Mouse (Mus musculus) kidney, postnatal 0 days (tissue): Measurements from ENCODE around the gene Nudcd3. TPM values are rescaled to one million over a fixed set of nuclear protein-coding genes. Genes with fewer than 3 reads are reported as not detected.
"Not testable (repeated sequence)": the region's sequence is repeated elsewhere in the genome, so short reads cannot be mapped to it uniquely, and the experiment has no call there.

Experiments
- ATAC-seq: fragments of 200-750 bp; cut with Nextera tagmentation; replicated peaks from 2 replicates; pipeline ENCODE4 v1.8.0; 2017; ENCODE audit warnings: low read depth, moderate number of reproducible peaks, moderate TSS enrichment, moderate library complexity; ENCODE audit not compliant: low FRiP score
- DNase-seq: peaks from one replicate; pipeline ENCODE4 v3.0.0-alpha.2; 2016; ENCODE audit warnings: low spot score
- H3K27ac ChIP-seq: fragments of 300-500 bp; sonication (generic); 2 replicates; pipeline ENCODE4 v1.5.1; 2014; ENCODE audit warnings: mild to moderate bottlenecking
- H3K27me3 ChIP-seq: fragments of 300-500 bp; sonication (generic); 2 replicates; pipeline ENCODE4 v1.6.1; 2014; ENCODE audit warnings: low read length, mixed read lengths; ENCODE audit not compliant: insufficient read depth
- H3K36me3 ChIP-seq: fragments of 300-500 bp; sonication (generic); 2 replicates; pipeline ENCODE4 v1.6.1; 2014; ENCODE audit warnings: low read length, mixed read lengths; ENCODE audit not compliant: insufficient read depth
- H3K4me1 ChIP-seq: fragments of 300-500 bp; sonication (generic); replicated peaks from 2 replicates; pipeline ENCODE4 v1.6.1; 2014; ENCODE audit warnings: antibody characterized with exemption, low read length, mixed read lengths; ENCODE audit not compliant: insufficient read depth
- H3K4me2 ChIP-seq: fragments of 300-500 bp; sonication (generic); 2 replicates; pipeline ENCODE4 v1.6.1; 2014; ENCODE audit warnings: mild to moderate bottlenecking, low read length, moderate library complexity, mixed read lengths
- H3K4me3 ChIP-seq: fragments of 300-500 bp; sonication (generic); replicated peaks from 2 replicates; pipeline ENCODE4 v1.5.1; 2014; ENCODE audit warnings: low read depth, low read length
- H3K9ac ChIP-seq: fragments of 300-500 bp; sonication (generic); 2 replicates; pipeline ENCODE4 v1.6.1; 2014; ENCODE audit warnings: low read depth, low read length
- H3K9me3 ChIP-seq: fragments of 300-500 bp; sonication (generic); replicated peaks from 2 replicates; pipeline ENCODE4 v1.6.1; 2016; ENCODE audit warnings: low read length, inconsistent platforms, mixed read lengths
- CTCF ChIP-seq: IDR thresholded peaks from 2 replicates; pipeline ENCODE4 v1.5.1; 2016; ENCODE audit warnings: antibody characterized with exemption, low read depth, mild to moderate bottlenecking, moderate library complexity
- WGBS: fragments of 180-500 bp; shearing (Covaris S2); extraction: QIAGEN DNeasy Blood & Tissue Kit; methylation state at CpG from one replicate; pipeline ENCODE4 v1.1.7; 2014; 5-methylcytosine and 5-hydroxymethylcytosine counted together
- polyA plus RNA-seq: library from polyadenylated mRNA; unstranded; fragments of >200 nt; fragmentation: Nextera tagmentation; extraction: Ambion mirVana; gene quantifications from 2 replicates; pipeline ENCODE4 v1.2.1, GENCODE M21; 2015

The Nudcd3 gene
- polyA plus RNA-seq, 1 experiment from 2014 or later: 28.1 TPM

DNA sequence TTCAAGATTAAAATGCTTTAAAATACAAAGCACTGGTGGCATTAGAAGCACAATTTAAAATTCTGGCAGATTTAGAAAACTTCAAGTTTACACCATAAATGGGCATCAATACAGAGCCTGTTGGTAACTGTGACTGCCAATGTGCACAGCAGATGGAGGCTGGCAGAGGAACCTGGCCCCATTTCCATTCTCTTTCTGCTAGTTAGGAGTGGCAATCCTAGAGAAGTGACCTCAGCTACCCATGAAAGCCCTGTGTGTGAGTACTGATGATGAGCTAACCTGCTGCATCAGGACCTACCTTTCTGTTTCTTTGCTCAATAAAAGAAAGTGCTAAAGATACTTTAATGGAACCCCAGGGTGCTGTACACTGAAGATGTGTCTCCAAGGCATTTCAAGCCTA lies 90.2 kb downstream of the Nudcd3 start:
- Histone ChIP-seq H3K9ac (no peak overlapping the region), H3K27me3 (no peaks in the 10 kb centered on the region), H3K4me3 (no peak overlapping the region), H3K36me3 (peaks cover 36% of the 10 kb centered on the region), H3K9me3 (no peaks in the 10 kb centered on the region), H3K4me1 (no peaks in the 10 kb centered on the region), H3K4me2 (no peak overlapping the region), H3K27ac (no peak overlapping the region)
- DNase-seq (no peak), ATAC-seq (no peak)
- no peak for TF ChIP-seq CTCF

DNA sequence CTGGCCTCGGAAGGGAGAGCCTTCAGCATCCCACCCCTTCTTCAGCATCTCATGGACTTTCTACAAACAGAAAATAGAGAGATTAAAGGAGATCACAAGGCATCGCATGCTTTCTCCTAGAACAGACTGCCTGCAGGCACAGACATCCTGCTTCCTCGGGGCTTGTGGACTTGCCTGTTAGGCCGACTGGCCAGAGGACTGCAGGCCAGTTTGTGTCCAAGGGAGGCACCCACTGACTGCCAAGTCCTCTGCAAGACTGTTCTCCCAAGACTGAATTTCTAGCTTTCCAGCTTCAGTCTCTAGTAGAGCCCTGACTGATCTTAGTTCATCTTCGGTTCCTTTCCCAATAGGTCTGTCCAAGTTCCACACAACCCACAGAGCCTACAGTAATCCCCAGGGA lies 91.9 kb downstream of the Nudcd3 start:
- H3K9ac ChIP-seq: no peak overlapping the region
- no peaks in the 10 kb centered on the region for H3K27me3 ChIP-seq
- H3K4me1 ChIP-seq: no peaks in the 10 kb centered on the region
- no peak overlapping the region for H3K4me3 ChIP-seq
- H3K36me3 ChIP-seq: peaks cover 36% of the 10 kb centered on the region
- no peak for TF ChIP-seq CTCF
- no peak overlapping the region for H3K4me2 ChIP-seq
- 94% methylated on average over 5 of the region's 5 CpGs for WGBS
- H3K27ac ChIP-seq: no peak overlapping the region
- ATAC-seq: no peak
- no peaks in the 10 kb centered on the region for H3K9me3 ChIP-seq
- no peak for DNase-seq

GRCm38 (mm10) chr11:6107722-6108121 lies 92.5 kb downstream of the Nudcd3 start:
- Histone ChIP-seq H3K4me3 (no peak overlapping the region), H3K4me2 (no peak overlapping the region), H3K27me3 (no peaks in the 10 kb centered on the region), H3K4me1 (no peaks in the 10 kb centered on the region), H3K9me3 (no peaks in the 10 kb centered on the region), H3K9ac (no peak overlapping the region), H3K36me3 (peaks cover 34% of the 10 kb centered on the region), H3K27ac (no peak overlapping the region)
- DNase-seq (no peak), ATAC-seq (no peak)
- TF ChIP-seq CTCF: no peak
- 83% methylated on average over 3 of the region's 3 CpGs for WGBS

DNA sequence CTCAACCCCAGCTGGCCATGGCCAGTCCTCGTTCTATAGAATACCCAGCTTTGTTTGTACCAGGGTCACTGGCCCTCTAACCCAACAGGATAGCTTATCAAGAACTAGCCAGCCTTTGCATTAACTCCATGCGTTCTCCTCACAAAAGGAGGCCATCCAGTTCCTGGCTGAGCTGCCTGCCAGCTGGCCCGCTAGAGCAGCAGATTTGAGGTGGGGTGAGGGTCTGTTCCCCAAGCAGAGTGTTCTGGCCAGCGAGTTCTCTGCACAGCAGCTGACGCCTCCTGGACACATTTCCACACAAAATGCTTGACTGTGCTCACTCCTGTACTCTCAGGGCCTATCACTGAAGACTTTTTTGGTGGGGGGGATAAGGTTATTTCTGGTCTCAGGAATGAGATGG lies 95.5 kb downstream of the Nudcd3 start:
- Histone ChIP-seq H3K36me3 (peaks cover 12% of the 10 kb centered on the region; the same call in 1 of the 2 replicates), H3K4me3 (no peak overlapping the region), H3K4me1 (no peaks in the 10 kb centered on the region), H3K9ac (no peak overlapping the region), H3K9me3 (no peaks in the 10 kb centered on the region), H3K4me2 (no peak overlapping the region), H3K27ac (no peak overlapping the region), H3K27me3 (no peaks in the 10 kb centered on the region)
- 89% methylated on average over 5 of the region's 5 CpGs for WGBS
- TF ChIP-seq CTCF: no peak
- no peak for DNase-seq
- no peak for ATAC-seq

DNA sequence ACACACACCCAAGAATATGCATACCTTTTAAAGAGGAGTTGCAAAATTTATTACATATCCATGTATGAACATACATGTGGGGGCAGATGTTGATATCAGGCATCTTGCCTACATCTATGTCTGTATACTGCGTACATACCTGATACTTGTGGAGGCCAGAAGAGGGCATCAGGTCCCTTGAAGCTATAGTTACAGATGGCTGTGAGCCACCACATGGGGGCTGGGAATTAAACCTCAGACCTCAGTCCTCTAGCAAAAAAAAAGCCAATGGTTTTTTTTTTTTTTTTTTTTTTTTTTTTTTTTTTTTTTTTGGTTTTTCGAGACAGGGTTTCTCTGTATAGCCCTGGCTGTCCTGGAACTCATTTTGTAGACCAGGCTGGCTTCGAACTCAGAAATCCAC lies 103.6 kb downstream of the Nudcd3 start:
- not testable (repeated sequence) for H3K9me3 ChIP-seq, H3K4me1 ChIP-seq, ATAC-seq, H3K27me3 ChIP-seq, H3K36me3 ChIP-seq, H3K4me2 ChIP-seq, H3K27ac ChIP-seq, H3K9ac ChIP-seq, H3K4me3 ChIP-seq, DNase-seq
- WGBS: 94% methylated on average over 1 of the region's 3 CpGs

GRCm38 (mm10) chr11:6086991-6087390 lies 113.2 kb downstream of the Nudcd3 start:
- DNase-seq (no peak), ATAC-seq (no peak)
- 34% methylated on average over 4 of the region's 4 CpGs for WGBS
- Histone ChIP-seq H3K4me2 (no peak overlapping the region), H3K9ac (no peak overlapping the region), H3K4me3 (no peak overlapping the region), H3K9me3 (no peaks in the 10 kb centered on the region), H3K27me3 (no peaks in the 10 kb centered on the region), H3K27ac (no peak overlapping the region), H3K4me1 (no peaks in the 10 kb centered on the region), H3K36me3 (no peaks in the 10 kb centered on the region)
- TF ChIP-seq CTCF: no peak

DNA sequence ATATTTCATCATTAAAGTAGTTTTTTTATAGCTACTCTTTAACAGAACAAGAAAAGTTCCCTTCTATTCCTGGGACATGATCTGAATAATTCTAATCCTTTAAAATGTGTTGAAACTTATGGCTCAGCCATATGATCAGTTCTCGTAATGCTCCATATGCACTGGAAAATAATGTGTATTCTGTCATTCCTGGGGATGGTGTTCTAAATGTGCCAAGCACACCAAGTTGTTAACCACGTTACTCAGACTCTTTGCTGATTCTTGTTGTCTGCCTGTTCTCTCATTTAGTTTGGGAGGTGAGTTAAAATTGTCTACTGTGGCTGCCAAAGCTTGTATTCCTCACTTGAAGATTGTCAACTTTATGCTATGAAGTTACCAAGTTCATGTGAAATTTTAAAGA lies 121.5 kb downstream of the Nudcd3 start:
- Histone ChIP-seq H3K27ac (no peak overlapping the region), H3K4me1 (no peaks in the 10 kb centered on the region), H3K4me2 (no peak overlapping the region), H3K9me3 (no peaks in the 10 kb centered on the region), H3K36me3 (no peaks in the 10 kb centered on the region), H3K9ac (no peak overlapping the region), H3K4me3 (no peak overlapping the region), H3K27me3 (no peaks in the 10 kb centered on the region)
- no peak for ATAC-seq
- no peak for TF ChIP-seq CTCF
- DNase-seq: no peak
- 81% methylated on average over 2 of the region's 2 CpGs for WGBS
